Mouse (Mus musculus): ENCODE data around the gene Lancl1. TPM values are rescaled to one million over a fixed set of nuclear protein-coding genes. Genes with fewer than 3 reads are reported as not detected.

Lancl1 gene
- polyA plus RNA-seq, 1 experiment from 2014 or later = 102 TPM

GRCm38 (mm10) chr1:67022767-67023166 lies 15.9 kb downstream of the Lancl1 start:
- no peak overlapping the region for H3K27ac ChIP-seq (ENCODE audit: low read length)
- no peaks in the 10 kb centered on the region for H3K9me3 ChIP-seq (ENCODE audit: control insufficient read depth, low read length)
- no peaks in the 10 kb centered on the region for H3K4me1 ChIP-seq (replicated peaks; ENCODE audit: control insufficient read depth, insufficient read depth, low read length)
- H3K36me3 ChIP-seq (ENCODE audit: control insufficient read depth, insufficient read depth, low read length) = peaks cover 4% of the 10 kb centered on the region; the same call in 1 of the 2 replicates
- 77% methylated on average over 2 of the region's 2 CpGs for WGBS
- H3K4me2 ChIP-seq (ENCODE audit: low read depth, low read length) = no peak overlapping the region
- ATAC-seq (ENCODE audit: low read depth) = no peak
- no peak overlapping the region for H3K4me3 ChIP-seq (ENCODE audit: low read length)
- no peaks in the 10 kb centered on the region for H3K27me3 ChIP-seq (ENCODE audit: control insufficient read depth, insufficient read depth, low read depth, low read length)
- H3K9ac ChIP-seq (ENCODE audit: low read length) = no peak overlapping the region

- no peak for ATAC-seq (ENCODE audit: low read depth)
- no peak overlapping the region for H3K27ac ChIP-seq (ENCODE audit: low read length)
- no peak overlapping the region for H3K9ac ChIP-seq (ENCODE audit: low read length)
- peaks cover 4% of the 10 kb centered on the region; the same call in 1 of the 2 replicates for H3K36me3 ChIP-seq (ENCODE audit: control insufficient read depth, insufficient read depth, low read length)
- no peak overlapping the region for H3K4me2 ChIP-seq (ENCODE audit: low read depth, low read length)
- no peaks in the 10 kb centered on the region for H3K4me1 ChIP-seq (replicated peaks; ENCODE audit: control insufficient read depth, insufficient read depth, low read length)
- H3K4me3 ChIP-seq (ENCODE audit: low read length) = no peak overlapping the region
- no peaks in the 10 kb centered on the region for H3K27me3 ChIP-seq (ENCODE audit: control insufficient read depth, insufficient read depth, low read depth, low read length)
- H3K9me3 ChIP-seq (ENCODE audit: control insufficient read depth, low read length) = no peaks in the 10 kb centered on the region
- WGBS = 84% methylated on average over 10 of the region's 10 CpGs
Measured at GRCm38 (mm10) chr1:67022051-67022450, 16.6 kb downstream of the Lancl1 start.

- WGBS = 50% methylated on average over 13 of the region's 13 CpGs
- H3K27ac ChIP-seq (ENCODE audit: low read length) = no peak overlapping the region
- no peak; the same call in 1 of the 2 replicates for ATAC-seq (ENCODE audit: low read depth)
- peaks cover 5% of the 10 kb centered on the region; the same call in 1 of the 2 replicates for H3K36me3 ChIP-seq (ENCODE audit: control insufficient read depth, insufficient read depth, low read length)
- H3K27me3 ChIP-seq (ENCODE audit: control insufficient read depth, insufficient read depth, low read depth, low read length) = no peaks in the 10 kb centered on the region
- H3K9me3 ChIP-seq (ENCODE audit: control insufficient read depth, low read length) = no peaks in the 10 kb centered on the region
- no peak overlapping the region for H3K4me3 ChIP-seq (ENCODE audit: low read length)
- H3K9ac ChIP-seq (ENCODE audit: low read length) = no peak overlapping the region
- no peak overlapping the region for H3K4me2 ChIP-seq (ENCODE audit: low read depth, low read length)
- no peaks in the 10 kb centered on the region for H3K4me1 ChIP-seq (replicated peaks; ENCODE audit: control insufficient read depth, insufficient read depth, low read length)
Measured at GRCm38 (mm10) chr1:67020637-67021161, 18.0 kb downstream of the Lancl1 start.

- no peak for ATAC-seq (ENCODE audit: low read depth)
- no peak overlapping the region for H3K4me2 ChIP-seq (ENCODE audit: low read depth, low read length)
- 74% methylated on average over 13 of the region's 13 CpGs for WGBS
- peaks cover 7% of the 10 kb centered on the region; the same call in 1 of the 2 replicates for H3K36me3 ChIP-seq (ENCODE audit: control insufficient read depth, insufficient read depth, low read length)
- no peaks in the 10 kb centered on the region for H3K4me1 ChIP-seq (replicated peaks; ENCODE audit: control insufficient read depth, insufficient read depth, low read length)
- no peaks in the 10 kb centered on the region for H3K9me3 ChIP-seq (ENCODE audit: control insufficient read depth, low read length)
- H3K9ac ChIP-seq (ENCODE audit: low read length) = no peak overlapping the region
- H3K27ac ChIP-seq (ENCODE audit: low read length) = no peak overlapping the region
- no peak overlapping the region for H3K4me3 ChIP-seq (ENCODE audit: low read length)
- H3K27me3 ChIP-seq (ENCODE audit: control insufficient read depth, insufficient read depth, low read depth, low read length) = no peaks in the 10 kb centered on the region
Measured at GRCm38 (mm10) chr1:67017101-67017870, 21.4 kb downstream of the Lancl1 start.

- H3K27me3 ChIP-seq (ENCODE audit: control insufficient read depth, insufficient read depth, low read depth, low read length) = no peaks in the 10 kb centered on the region
- H3K27ac ChIP-seq (ENCODE audit: low read length) = no peak overlapping the region
- H3K36me3 ChIP-seq (ENCODE audit: control insufficient read depth, insufficient read depth, low read length) = peaks cover 5% of the 10 kb centered on the region; the same call in 1 of the 2 replicates
- H3K9ac ChIP-seq (ENCODE audit: low read length) = no peak overlapping the region
- 35% methylated on average over 2 of the region's 2 CpGs for WGBS
- no peaks in the 10 kb centered on the region for H3K9me3 ChIP-seq (ENCODE audit: control insufficient read depth, low read length)
- H3K4me1 ChIP-seq (replicated peaks; ENCODE audit: control insufficient read depth, insufficient read depth, low read length) = no peaks in the 10 kb centered on the region
- no peak overlapping the region for H3K4me2 ChIP-seq (ENCODE audit: low read depth, low read length)
- ATAC-seq (ENCODE audit: low read depth) = peak; percentile 41; the same call in 1 of the 2 replicates
- H3K4me3 ChIP-seq (ENCODE audit: low read length) = no peak overlapping the region
Measured at GRCm38 (mm10) chr1:67014205-67014604, 24.5 kb downstream of the Lancl1 start.

GRCm38 (mm10) chr1:67010520-67010919 lies 28.2 kb downstream of the Lancl1 start:
- H3K9ac ChIP-seq (ENCODE audit: low read length) = no peak overlapping the region
- no peak for ATAC-seq (ENCODE audit: low read depth)
- H3K27me3 ChIP-seq (ENCODE audit: control insufficient read depth, insufficient read depth, low read depth, low read length) = no peaks in the 10 kb centered on the region
- WGBS = 95% methylated on average over 3 of the region's 3 CpGs
- H3K9me3 ChIP-seq (ENCODE audit: control insufficient read depth, low read length) = no peaks in the 10 kb centered on the region
- no peaks in the 10 kb centered on the region for H3K4me1 ChIP-seq (replicated peaks; ENCODE audit: control insufficient read depth, insufficient read depth, low read length)
- H3K27ac ChIP-seq (ENCODE audit: low read length) = no peak overlapping the region
- H3K4me2 ChIP-seq (ENCODE audit: low read depth, low read length) = no peak overlapping the region
- no peak overlapping the region for H3K4me3 ChIP-seq (ENCODE audit: low read length)
- peaks cover 7% of the 10 kb centered on the region for H3K36me3 ChIP-seq (ENCODE audit: control insufficient read depth, insufficient read depth, low read length)

GRCm38 (mm10) chr1:67003699-67004098 lies 35.0 kb downstream of the Lancl1 start:
- Histone ChIP-seq H3K9ac (ENCODE audit: low read length) (no peak overlapping the region), H3K4me3 (ENCODE audit: low read length) (no peak overlapping the region), H3K36me3 (ENCODE audit: control insufficient read depth, insufficient read depth, low read length) (peaks cover 21% of the 10 kb centered on the region), H3K27ac (ENCODE audit: low read length) (no peak overlapping the region), H3K27me3 (ENCODE audit: control insufficient read depth, insufficient read depth, low read depth, low read length) (no peaks in the 10 kb centered on the region), H3K9me3 (ENCODE audit: control insufficient read depth, low read length) (no peaks in the 10 kb centered on the region), H3K4me2 (ENCODE audit: low read depth, low read length) (no peak overlapping the region), H3K4me1 (replicated peaks; ENCODE audit: control insufficient read depth, insufficient read depth, low read length) (peaks cover 17% of the 10 kb centered on the region)
- ATAC-seq (ENCODE audit: low read depth) = 0 out of 2 replicates have a peak, but pooled peaks have one; percentile 18
- WGBS = 42% methylated on average over 3 of the region's 3 CpGs

GRCm38 (mm10) chr1:67002226-67002625 lies 36.4 kb downstream of the Lancl1 start:
- WGBS = 42% methylated on average over 6 of the region's 6 CpGs
- Histone ChIP-seq H3K27ac (ENCODE audit: low read length) (no peak overlapping the region), H3K4me1 (replicated peaks; ENCODE audit: control insufficient read depth, insufficient read depth, low read length) (peaks cover 23% of the 10 kb centered on the region), H3K27me3 (ENCODE audit: control insufficient read depth, insufficient read depth, low read depth, low read length) (no peaks in the 10 kb centered on the region), H3K9ac (ENCODE audit: low read length) (no peak overlapping the region), H3K36me3 (ENCODE audit: control insufficient read depth, insufficient read depth, low read length) (peaks cover 16% of the 10 kb centered on the region), H3K4me3 (ENCODE audit: low read length) (no peak overlapping the region), H3K9me3 (ENCODE audit: control insufficient read depth, low read length) (no peaks in the 10 kb centered on the region), H3K4me2 (ENCODE audit: low read depth, low read length) (no peak overlapping the region)
- ATAC-seq (ENCODE audit: low read depth) = no peak

GRCm38 (mm10) chr1:67001367-67001766 lies 37.3 kb downstream of the Lancl1 start:
- no peak for ATAC-seq (ENCODE audit: low read depth)
- no peak overlapping the region for H3K9ac ChIP-seq (ENCODE audit: low read length)
- peaks cover 16% of the 10 kb centered on the region for H3K36me3 ChIP-seq (ENCODE audit: control insufficient read depth, insufficient read depth, low read length)
- peak overlapping the region; percentile 51 for H3K27ac ChIP-seq (ENCODE audit: low read length)
- H3K9me3 ChIP-seq (ENCODE audit: control insufficient read depth, low read length) = no peaks in the 10 kb centered on the region
- 82% methylated on average over 1 of the region's 1 CpGs for WGBS
- no peaks in the 10 kb centered on the region for H3K27me3 ChIP-seq (ENCODE audit: control insufficient read depth, insufficient read depth, low read depth, low read length)
- H3K4me3 ChIP-seq (ENCODE audit: low read length) = no peak overlapping the region
- peaks cover 25% of the 10 kb centered on the region for H3K4me1 ChIP-seq (replicated peaks; ENCODE audit: control insufficient read depth, insufficient read depth, low read length)
- no peak overlapping the region for H3K4me2 ChIP-seq (ENCODE audit: low read depth, low read length)
